Mouse (Mus musculus) bone marrow, adult 2 months (tissue): Measurements from ENCODE around the gene Krt33a. TPM values are rescaled to one million over a fixed set of nuclear protein-coding genes. Genes with fewer than 3 reads are reported as not detected.

Experiments
- H3K27ac ChIP-seq: fragments of 200-500 bp; 2 replicates; pipeline ENCODE4 v1.5.1; 2012; ENCODE audit warnings: low read depth, mild to moderate bottlenecking, control low read depth, inconsistent platforms, low read length; ENCODE audit not compliant: control insufficient read depth, poor library complexity, insufficient read depth
- H3K4me1 ChIP-seq: fragments of 200-500 bp; 2 replicates; pipeline ENCODE4 v1.6.1; 2011; ENCODE audit warnings: low read length; ENCODE audit not compliant: control insufficient read depth, insufficient read depth
- H3K4me3 ChIP-seq: fragments of 200-500 bp; replicated peaks from 2 replicates; pipeline ENCODE3; 2011; ENCODE audit warnings: mild to moderate bottlenecking, low read depth, low read length, control low read depth; ENCODE audit not compliant: control insufficient read depth
- CTCF ChIP-seq: fragments of 200-500 bp; IDR thresholded peaks from 2 replicates; pipeline ENCODE4 v1.5.1; 2011; ENCODE audit warnings: low read length, control low read depth; ENCODE audit not compliant: control insufficient read depth, insufficient read depth
- POLR2A ChIP-seq: fragments of 200-500 bp; IDR thresholded peaks from 2 replicates; pipeline ENCODE4 v1.6.1; 2011; ENCODE audit warnings: low read depth, mild to moderate bottlenecking, control low read depth, low read length, borderline replicate concordance; ENCODE audit not compliant: control insufficient read depth
- WGBS: fragments of 180-500 bp; shearing (Covaris S2); methylation state at CpG from one replicate; pipeline ENCODE4 v1.1.7; 2018; 5-methylcytosine and 5-hydroxymethylcytosine counted together
- polyA plus RNA-seq: library from polyadenylated mRNA; stranded (reverse); fragments of >200 nt; gene quantifications from 2 replicates; pipeline ENCODE4 v1.2.4, GENCODE M21; 2011; ENCODE audit warnings: low replicate concordance; ENCODE audit not compliant: missing spikeins, insufficient read depth, insufficient read length

The Krt33a gene
- polyA plus RNA-seq, 1 experiment = not detected

DNA sequence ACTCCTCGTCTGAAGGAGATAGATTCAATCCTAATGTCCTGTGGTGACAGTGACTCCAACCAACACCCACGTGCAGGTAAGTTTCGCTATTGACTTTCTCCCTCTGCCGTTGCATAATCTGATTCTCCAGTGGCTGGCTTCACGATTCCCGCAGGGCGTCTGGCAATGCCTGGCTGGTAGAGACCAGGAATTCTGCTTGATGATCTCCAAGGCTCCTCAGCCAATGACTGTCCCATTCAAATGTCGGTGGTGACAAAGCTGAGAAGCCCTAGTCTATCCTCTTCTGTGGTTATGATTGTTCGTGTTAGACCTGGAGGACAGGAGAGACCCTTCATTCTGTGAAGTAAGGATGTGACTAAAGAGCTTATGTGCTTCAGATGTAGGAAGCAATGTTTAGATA, 33.3 kb downstream of the Krt33a start:
- TF ChIP-seq POLR2A (no peak), CTCF (no peak)
- no peak overlapping the region for H3K27ac ChIP-seq
- H3K4me1 ChIP-seq = no peaks in the 10 kb centered on the region
- WGBS = 80% methylated on average over 9 of the region's 9 CpGs
- no peak overlapping the region for H3K4me3 ChIP-seq

DNA sequence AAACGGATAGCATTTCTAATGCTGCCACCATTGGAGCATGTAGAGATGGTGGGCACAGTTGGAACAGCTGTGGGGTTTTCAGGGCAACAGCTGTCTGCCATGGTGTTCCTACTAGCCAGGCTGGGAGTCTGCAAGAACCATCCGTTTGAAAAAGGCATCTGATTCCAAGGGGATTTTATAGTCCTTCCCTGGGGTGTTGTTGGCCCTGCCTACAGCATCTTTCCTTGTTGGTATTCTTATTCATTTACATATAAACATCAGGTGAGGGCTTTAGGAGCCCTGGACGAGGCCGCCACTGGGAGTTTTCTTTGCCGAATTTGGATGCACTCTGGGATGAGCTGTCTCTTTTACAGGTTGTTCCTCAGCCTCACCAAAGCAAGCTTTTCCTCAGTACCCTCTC, 37.1 kb downstream of the Krt33a start, which contains the start of gene Krtap29-1:
Gene Krtap29-1 (minus strand): TSS at position 101 of the 400 bp plus-strand sequence.
- Histone ChIP-seq H3K4me1 (no peaks in the 10 kb centered on the region), H3K27ac (no peak within 1 kb of the TSS), H3K4me3 (no peak within 1 kb of the TSS)
- WGBS = 71% methylated on average over 5 of the region's 5 CpGs
- TF ChIP-seq POLR2A (no peak), CTCF (no peak)

DNA sequence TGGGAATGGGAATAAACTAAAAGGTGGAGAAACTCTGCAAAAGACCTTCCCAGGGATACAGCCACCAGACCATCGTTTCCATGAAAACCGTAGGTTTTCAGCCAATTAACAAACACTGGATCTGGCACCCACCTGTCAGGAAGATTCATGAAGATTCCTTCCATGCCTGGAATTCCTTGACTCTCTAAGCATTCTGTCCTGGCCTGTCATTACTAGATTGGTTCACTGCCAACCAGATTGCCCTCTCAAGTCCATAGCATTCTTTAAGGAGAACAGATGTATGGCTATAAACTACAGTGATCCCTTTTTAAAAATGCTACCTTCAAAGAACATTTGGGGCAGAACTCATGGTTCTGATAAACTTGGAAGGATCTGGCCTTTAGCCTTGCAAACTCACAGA, 50.1 kb downstream of the Krt33a start:
- 27% methylated on average over 2 of the region's 2 CpGs for WGBS
- Histone ChIP-seq H3K27ac (no peak overlapping the region), H3K4me1 (no peaks in the 10 kb centered on the region), H3K4me3 (no peak overlapping the region)
- TF ChIP-seq POLR2A = no peak
- TF ChIP-seq CTCF = no peak

DNA sequence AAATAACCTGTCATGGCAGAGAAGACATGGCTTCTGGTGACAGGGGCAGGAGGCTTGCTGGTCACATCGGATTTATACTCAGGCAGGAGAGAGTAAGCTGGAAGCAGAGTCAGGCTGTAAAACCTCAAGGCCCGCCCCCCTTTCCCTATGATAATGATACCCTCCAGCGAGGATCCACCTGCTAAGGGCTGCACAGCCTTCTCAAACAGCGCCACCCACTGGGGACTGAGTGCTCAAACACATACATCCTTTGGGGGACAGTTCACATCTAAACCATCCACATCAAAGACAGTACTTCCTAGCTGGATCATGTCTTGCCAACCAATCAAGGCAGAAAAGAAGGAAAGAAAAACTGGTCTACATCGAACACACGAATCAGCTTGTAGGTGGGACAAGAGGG, 51.8 kb downstream of the Krt33a start:
- TF ChIP-seq POLR2A (no peak), CTCF (no peak)
- 55% methylated on average over 6 of the region's 6 CpGs for WGBS
- no peak overlapping the region for H3K4me3 ChIP-seq
- H3K4me1 ChIP-seq = no peaks in the 10 kb centered on the region
- no peak overlapping the region for H3K27ac ChIP-seq

Other genes starting within 250 kb of the Krt33a start
- gene Gm11595, start 243.3 kb downstream of the Krt33a start, polyA plus RNA-seq = not detected in 2 replicates
- not detected in 2 replicates for gene Krtap4-8, start 235.5 kb downstream of the Krt33a start, polyA plus RNA-seq
- not detected in 2 replicates for gene Krtap4-9, start 231.0 kb downstream of the Krt33a start, polyA plus RNA-seq
- not detected in 2 replicates for gene Gm11596, start 222.7 kb downstream of the Krt33a start, polyA plus RNA-seq
- not detected in 2 replicates for gene Gm11569, start 217.3 kb downstream of the Krt33a start, polyA plus RNA-seq
- gene Gm11554, start 211.8 kb downstream of the Krt33a start, polyA plus RNA-seq = not detected in 2 replicates
- not detected in 2 replicates for gene Krtap4-13, start 206.3 kb downstream of the Krt33a start, polyA plus RNA-seq
- not detected in 2 replicates for gene Gm11564, start 200.5 kb downstream of the Krt33a start, polyA plus RNA-seq
- gene 2300003K06Rik, start 178.1 kb downstream of the Krt33a start, polyA plus RNA-seq = not detected in 2 replicates
- not detected in 2 replicates for gene Krtap4-16, start 164.6 kb downstream of the Krt33a start, polyA plus RNA-seq
- gene Gm11568, start 158.3 kb downstream of the Krt33a start, polyA plus RNA-seq = not detected in 2 replicates
- not detected in 2 replicates for gene Gm11559, start 151.7 kb downstream of the Krt33a start, polyA plus RNA-seq
- not detected in 2 replicates for gene Krtap9-1, start 142.8 kb downstream of the Krt33a start, polyA plus RNA-seq
- not detected in 2 replicates for gene Gm11567, start 137.0 kb downstream of the Krt33a start, polyA plus RNA-seq
- not detected in 2 replicates for gene Krtap31-1, start 108.3 kb downstream of the Krt33a start, polyA plus RNA-seq
- gene Gm11565, start 101.5 kb downstream of the Krt33a start, polyA plus RNA-seq = not detected in 2 replicates
- not detected in 2 replicates for gene Krtap31-2, start 79.9 kb downstream of the Krt33a start, polyA plus RNA-seq
- gene Krtap9-5, start 67.7 kb downstream of the Krt33a start, polyA plus RNA-seq = not detected in 2 replicates
- gene Krtap29-1, start 37.2 kb downstream of the Krt33a start, polyA plus RNA-seq = not detected in 2 replicates
- not detected in 2 replicates for gene Krtap16-1, start 29.6 kb downstream of the Krt33a start, polyA plus RNA-seq
- gene Krtap17-1, start 22.2 kb downstream of the Krt33a start, polyA plus RNA-seq = not detected in 2 replicates
- gene Krt33b, start 13.7 kb upstream of the Krt33a start, polyA plus RNA-seq = not detected in 2 replicates
- gene Krt34, start 25.3 kb upstream of the Krt33a start, polyA plus RNA-seq = not detected in 2 replicates
- not detected in 2 replicates for gene Krt31, start 34.3 kb upstream of the Krt33a start, polyA plus RNA-seq
- not detected in 2 replicates for gene Krt32, start 72.0 kb upstream of the Krt33a start, polyA plus RNA-seq
- not detected in 2 replicates for gene Krt35, start 80.0 kb upstream of the Krt33a start, polyA plus RNA-seq
- gene Krt36, start 89.4 kb upstream of the Krt33a start, polyA plus RNA-seq = not detected in 2 replicates
- 4.1 TPM in 1 of 2 replicates, not detected in the other for gene Krt13, start 105.4 kb upstream of the Krt33a start, polyA plus RNA-seq
- gene Krt15, start 119.7 kb upstream of the Krt33a start, polyA plus RNA-seq = not detected in 2 replicates
- gene Krt19, start 132.5 kb upstream of the Krt33a start, polyA plus RNA-seq = not detected in 2 replicates
- gene Krt9, start 177.0 kb upstream of the Krt33a start, polyA plus RNA-seq = not detected in 2 replicates
- not detected in 2 replicates for gene Krt14, start 191.3 kb upstream of the Krt33a start, polyA plus RNA-seq
- gene Krt16, start 232.7 kb upstream of the Krt33a start, polyA plus RNA-seq = not detected in 2 replicates
- 2.1 TPM in 1 of 2 replicates, not detected in the other for gene Krt17, start 244.8 kb upstream of the Krt33a start, polyA plus RNA-seq